Mouse (Mus musculus) kidney, embryonic 16.5 days (tissue): ENCODE measurements around the gene Galnt10. TPM values are rescaled to one million over a fixed set of nuclear protein-coding genes. Genes with fewer than 3 reads are reported as not detected.

Experiments used
- ATAC-seq: fragments of 200-750 bp; cut with Nextera tagmentation; 2 replicates; pipeline ENCODE4 v1.8.0; 2017; ENCODE audit warnings: moderate TSS enrichment; ENCODE audit not compliant: low FRiP score, low TSS enrichment
- H3K27ac ChIP-seq: fragments of 300-500 bp; sonication (generic); 2 replicates; pipeline ENCODE4 v1.5.1; 2014; ENCODE audit warnings: low read length
- H3K27me3 ChIP-seq: fragments of 300-500 bp; sonication (generic); 2 replicates; pipeline ENCODE4 v1.6.1; 2014; ENCODE audit warnings: low read length, control low read depth, mixed read lengths; ENCODE audit not compliant: insufficient read depth
- H3K36me3 ChIP-seq: fragments of 300-500 bp; sonication (generic); 2 replicates; pipeline ENCODE4 v1.6.1; 2014; ENCODE audit warnings: low read length, control low read depth, mixed read lengths; ENCODE audit not compliant: insufficient read depth
- H3K4me1 ChIP-seq: fragments of 300-500 bp; sonication (generic); 2 replicates; pipeline ENCODE4 v1.6.1; 2014; ENCODE audit warnings: low read length, control low read depth, mixed read lengths; ENCODE audit not compliant: insufficient read depth
- H3K4me2 ChIP-seq: fragments of 300-500 bp; sonication (generic); replicated peaks from 2 replicates; pipeline ENCODE4 v1.6.1; 2014; ENCODE audit warnings: low read depth, low read length
- H3K4me3 ChIP-seq: fragments of 300-500 bp; sonication (generic); 2 replicates; pipeline ENCODE4 v1.5.1; 2014; ENCODE audit warnings: mild to moderate bottlenecking, low read length
- H3K9ac ChIP-seq: fragments of 300-500 bp; sonication (generic); replicated peaks from 2 replicates; pipeline ENCODE4 v1.6.1; 2014; ENCODE audit warnings: low read length
- H3K9me3 ChIP-seq: fragments of 300-500 bp; sonication (generic); 2 replicates; pipeline ENCODE4 v1.6.1; 2016; ENCODE audit warnings: low read length, control low read depth
- WGBS: fragments of 180-500 bp; shearing (Covaris S2); extraction: QIAGEN DNeasy Blood & Tissue Kit; methylation state at CpG from one replicate; pipeline ENCODE4 v1.1.7; 2014; 5-methylcytosine and 5-hydroxymethylcytosine counted together
- polyA plus RNA-seq: library from polyadenylated mRNA; unstranded; fragments of >200 nt; fragmentation: Nextera tagmentation; extraction: Ambion mirVana; gene quantifications from 2 replicates; pipeline ENCODE4 v1.2.1, GENCODE M21; 2015

The Galnt10 gene
- polyA plus RNA-seq, 1 experiment from 2014 or later, result 23.6 TPM

DNA sequence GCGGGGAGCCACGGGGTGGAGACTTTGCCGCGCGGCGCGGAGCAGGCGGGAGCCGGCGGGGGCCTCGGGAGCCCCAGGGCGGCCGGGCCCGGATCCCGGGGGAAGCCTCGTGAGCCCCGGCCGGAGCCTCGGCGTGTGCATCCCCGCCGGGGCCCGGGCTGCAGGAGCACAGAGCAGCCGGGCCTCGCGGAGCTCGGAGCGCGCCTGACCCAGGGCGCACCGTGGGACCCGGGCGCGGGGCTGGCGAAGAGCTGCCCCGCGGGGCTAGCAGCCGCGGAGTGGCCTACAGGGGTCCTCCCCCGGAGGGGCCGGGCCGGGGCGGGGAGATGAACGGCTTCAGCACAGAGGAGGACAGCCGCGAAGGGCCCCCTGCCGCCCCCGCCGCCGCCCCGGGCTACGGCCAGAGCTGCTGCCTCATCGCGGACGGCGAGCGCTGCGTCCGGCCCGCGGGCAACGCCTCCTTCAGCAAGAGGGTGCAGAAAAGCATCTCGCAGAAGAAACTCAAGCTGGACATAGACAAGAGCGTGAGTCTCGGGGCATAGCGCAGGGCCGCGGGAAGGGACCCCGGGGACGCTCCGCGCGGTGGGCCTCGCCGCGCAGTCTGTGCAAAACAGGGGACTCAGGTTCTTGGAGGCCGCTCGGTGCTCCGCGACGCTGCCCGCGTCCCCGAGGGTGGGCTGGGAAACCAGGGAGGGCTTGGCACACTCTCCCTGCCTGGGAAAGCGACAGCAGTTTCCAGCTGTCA lies 156.7 kb downstream of the Galnt10 start:
- Histone ChIP-seq H3K4me2 (peak overlapping the region; percentile 96), H3K4me3 (peak overlapping the region; percentile 86), H3K27ac (0 out of 2 replicates have a peak overlapping the region, but pooled peaks have one; percentile 45), H3K4me1 (peaks cover 22% of the 10 kb centered on the region), H3K9ac (peak overlapping the region; percentile 89), H3K9me3 (no peaks in the 10 kb centered on the region), H3K36me3 (no peaks in the 10 kb centered on the region), H3K27me3 (no peaks in the 10 kb centered on the region)
- under 1% methylated on average over 84 of the region's 85 CpGs for WGBS
- ATAC-seq, result peak; percentile 82

DNA sequence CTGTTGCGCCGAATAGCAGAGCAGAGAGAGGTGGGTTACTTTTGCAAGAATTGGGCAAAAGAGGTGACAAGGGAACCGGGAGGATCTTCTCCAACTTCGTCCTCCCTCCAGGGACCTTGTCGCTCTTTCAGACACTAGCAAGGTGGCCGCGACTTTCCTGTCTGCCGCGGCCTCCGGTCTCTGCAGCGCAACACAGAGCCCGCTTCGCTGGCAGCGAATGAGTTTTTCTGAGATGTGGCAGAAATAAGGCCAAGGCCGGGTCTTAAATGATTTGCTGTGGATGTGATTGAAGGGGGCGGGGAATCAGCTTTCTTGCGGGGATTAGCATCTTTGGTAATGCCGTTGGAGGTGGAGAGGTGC lies 157.2 kb downstream of the Galnt10 start:
- H3K4me3 ChIP-seq, result peak overlapping the region; percentile 86
- peak overlapping the region; percentile 89 for H3K9ac ChIP-seq
- 0 out of 2 replicates have a peak overlapping the region, but pooled peaks have one; percentile 25 for H3K27ac ChIP-seq
- H3K36me3 ChIP-seq, result no peaks in the 10 kb centered on the region
- under 1% methylated on average over 18 of the region's 18 CpGs for WGBS
- H3K9me3 ChIP-seq, result no peaks in the 10 kb centered on the region
- no peaks in the 10 kb centered on the region for H3K27me3 ChIP-seq
- peaks cover 22% of the 10 kb centered on the region for H3K4me1 ChIP-seq
- ATAC-seq, result no peak
- peak overlapping the region; percentile 96 for H3K4me2 ChIP-seq

DNA sequence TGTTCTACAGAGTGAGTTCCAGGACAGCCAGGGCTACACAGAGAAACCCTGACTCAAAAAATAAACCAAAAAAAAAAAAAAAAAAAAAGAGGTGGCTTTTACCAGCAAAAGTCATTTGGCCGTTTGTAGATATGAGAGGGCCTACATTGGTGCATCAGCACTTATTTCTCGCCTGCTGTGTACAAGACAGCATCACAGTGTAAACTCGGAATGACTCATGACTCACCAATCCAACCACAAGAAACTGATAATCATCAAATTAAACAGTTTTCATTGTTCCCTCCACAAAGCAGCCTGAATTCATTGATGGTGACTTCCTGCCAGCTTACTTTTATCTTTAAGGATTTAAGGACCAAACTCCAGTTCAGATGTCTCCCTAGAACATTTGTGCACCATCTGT lies 159.8 kb downstream of the Galnt10 start:
- Histone ChIP-seq H3K27me3 (no peaks in the 10 kb centered on the region), H3K4me3 (no peak overlapping the region), H3K9me3 (no peaks in the 10 kb centered on the region), H3K36me3 (peaks cover 9% of the 10 kb centered on the region), H3K27ac (no peak overlapping the region), H3K9ac (no peak overlapping the region), H3K4me2 (no peak overlapping the region), H3K4me1 (peaks cover 19% of the 10 kb centered on the region)
- ATAC-seq, result no peak
- WGBS, result 78% methylated on average over 3 of the region's 3 CpGs

DNA sequence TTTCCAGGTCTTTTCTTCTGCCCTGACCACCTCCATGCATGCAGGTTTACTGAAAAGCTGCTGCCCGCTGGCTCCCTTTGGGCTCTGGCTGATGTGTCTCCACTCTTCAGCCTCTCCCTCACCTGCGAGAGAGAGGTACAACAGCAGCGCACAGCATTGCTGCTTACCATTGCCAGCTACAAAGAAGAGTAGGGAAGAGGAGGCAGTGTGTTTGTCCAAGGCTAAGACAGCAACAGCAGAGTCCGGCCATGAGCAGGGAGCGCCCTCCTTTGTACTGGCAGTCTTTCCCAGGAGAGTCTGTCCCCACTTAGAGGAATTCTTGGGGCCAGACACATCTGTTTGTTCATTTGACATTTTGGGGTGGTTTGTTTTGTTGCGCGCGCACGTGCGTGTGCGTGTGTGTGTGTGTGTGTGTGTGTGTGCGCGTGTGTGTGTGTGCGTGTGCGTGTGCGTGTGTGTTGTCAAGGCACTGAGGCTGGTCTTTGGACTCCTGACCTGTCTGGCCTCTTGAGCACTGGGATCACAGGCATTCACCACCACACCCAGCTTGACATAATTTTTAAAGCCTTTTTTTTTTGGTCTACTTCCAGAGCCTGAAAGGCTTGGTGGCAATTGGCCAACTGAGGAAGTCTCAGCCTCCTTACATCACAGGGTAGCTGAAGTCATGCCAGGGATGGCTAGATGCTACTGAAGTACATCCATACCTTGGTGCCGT lies 163.9 kb downstream of the Galnt10 start:
- Histone ChIP-seq H3K27me3 (no peaks in the 10 kb centered on the region), H3K36me3 (peaks cover 28% of the 10 kb centered on the region), H3K4me1 (no peaks in the 10 kb centered on the region), H3K4me3 (no peak overlapping the region), H3K9me3 (no peaks in the 10 kb centered on the region), H3K27ac (no peak overlapping the region), H3K9ac (no peak overlapping the region), H3K4me2 (no peak overlapping the region)
- WGBS, result 96% methylated on average over 17 of the region's 17 CpGs
- no peak for ATAC-seq

DNA sequence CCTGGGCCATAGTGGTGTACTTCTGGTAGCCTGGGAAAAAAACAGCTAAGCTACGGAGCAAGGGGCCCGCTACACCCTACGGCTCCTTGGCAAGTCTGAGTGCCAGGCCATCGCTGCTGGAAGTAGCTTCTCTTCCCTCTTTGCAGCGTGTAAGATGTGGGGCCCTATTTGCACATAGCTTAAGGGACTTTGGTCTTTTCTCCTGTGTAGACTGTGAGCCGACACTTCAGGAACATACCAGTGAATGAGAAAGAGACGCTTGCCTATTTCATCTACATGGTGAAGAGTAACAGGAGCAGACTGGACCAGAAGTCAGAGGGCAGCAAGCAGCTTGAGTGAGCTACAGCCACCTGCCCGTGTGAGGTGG lies 164.5 kb downstream of the Galnt10 start:
- no peak for ATAC-seq
- H3K4me3 ChIP-seq, result no peak overlapping the region
- WGBS, result 93% methylated on average over 8 of the region's 8 CpGs
- no peaks in the 10 kb centered on the region for H3K27me3 ChIP-seq
- no peaks in the 10 kb centered on the region for H3K9me3 ChIP-seq
- no peaks in the 10 kb centered on the region for H3K4me1 ChIP-seq
- no peak overlapping the region for H3K27ac ChIP-seq
- H3K36me3 ChIP-seq, result peaks cover 28% of the 10 kb centered on the region
- no peak overlapping the region for H3K4me2 ChIP-seq
- no peak overlapping the region for H3K9ac ChIP-seq

DNA sequence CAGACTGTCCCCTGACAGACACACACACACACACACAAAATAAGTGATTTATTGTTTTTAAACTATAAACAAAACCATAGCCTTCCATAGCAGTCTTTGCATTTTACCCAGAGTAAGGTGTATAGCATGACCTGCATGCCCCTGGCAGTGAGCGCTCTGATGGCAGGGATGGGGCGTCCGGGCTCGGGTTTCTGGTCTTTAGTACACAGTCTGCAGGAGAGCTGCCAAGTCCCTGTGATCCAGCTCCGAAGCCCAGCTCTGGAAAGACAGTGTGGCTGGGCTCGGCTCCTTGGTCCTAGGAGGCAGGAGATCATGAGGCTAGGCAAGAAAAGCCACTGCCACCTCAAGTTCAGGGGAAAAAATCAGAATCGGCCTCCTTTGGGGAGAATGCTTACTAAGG lies 165.8 kb downstream of the Galnt10 start:
- WGBS, result 71% methylated on average over 7 of the region's 7 CpGs
- no peak overlapping the region for H3K4me2 ChIP-seq
- no peaks in the 10 kb centered on the region for H3K4me1 ChIP-seq
- H3K27ac ChIP-seq, result no peak overlapping the region
- ATAC-seq, result no peak
- no peaks in the 10 kb centered on the region for H3K27me3 ChIP-seq
- H3K9ac ChIP-seq, result no peak overlapping the region
- H3K4me3 ChIP-seq, result no peak overlapping the region
- H3K9me3 ChIP-seq, result no peaks in the 10 kb centered on the region
- peaks cover 28% of the 10 kb centered on the region for H3K36me3 ChIP-seq

DNA sequence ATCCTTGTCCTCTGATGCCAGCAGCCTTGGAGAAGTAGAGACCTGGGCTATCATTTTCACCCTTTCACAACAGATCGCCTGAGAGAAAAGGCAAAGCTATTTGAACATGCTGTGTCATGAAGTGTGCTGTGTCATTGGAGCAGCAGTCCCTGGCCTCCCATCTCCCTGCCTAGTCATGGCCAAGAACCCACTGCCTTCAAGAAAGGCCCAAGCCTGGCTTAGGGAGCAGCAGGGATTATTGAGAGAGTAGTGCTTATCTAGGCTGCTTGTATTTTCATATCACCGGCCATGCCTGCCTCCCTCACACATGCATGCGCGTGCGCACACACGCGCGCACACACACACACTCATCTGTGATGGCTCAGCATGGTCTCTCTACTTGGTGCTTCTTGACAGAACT lies 167.0 kb downstream of the Galnt10 start:
- WGBS, result 91% methylated on average over 8 of the region's 8 CpGs
- no peaks in the 10 kb centered on the region; the same call in 1 of the 2 replicates for H3K4me1 ChIP-seq
- H3K36me3 ChIP-seq, result peaks cover 28% of the 10 kb centered on the region
- H3K27me3 ChIP-seq, result no peaks in the 10 kb centered on the region
- no peak overlapping the region for H3K4me2 ChIP-seq
- ATAC-seq, result no peak; the same call in 1 of the 2 replicates
- no peak overlapping the region for H3K27ac ChIP-seq
- H3K4me3 ChIP-seq, result no peak overlapping the region
- H3K9me3 ChIP-seq, result no peaks in the 10 kb centered on the region
- no peak overlapping the region for H3K9ac ChIP-seq

DNA sequence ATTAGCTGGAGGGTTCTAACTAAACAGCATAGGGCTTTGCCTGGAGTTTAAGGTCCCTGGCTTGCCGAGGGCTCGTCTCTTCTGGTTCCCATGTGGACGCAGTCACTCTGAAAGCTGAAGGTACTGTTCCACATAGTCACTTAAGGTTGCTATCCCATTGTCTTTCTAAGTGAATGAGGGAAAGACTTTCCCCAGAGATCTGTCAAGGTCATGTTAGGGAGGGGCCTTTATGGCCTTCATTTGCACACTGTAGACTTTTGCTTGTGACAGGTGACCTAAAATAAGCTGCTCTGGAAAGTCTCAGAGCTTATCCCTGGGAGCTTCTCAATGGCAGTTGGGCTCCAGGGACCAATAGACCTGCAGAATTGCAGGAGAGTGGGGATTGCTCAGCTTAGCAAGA lies 168.4 kb downstream of the Galnt10 start:
- WGBS, result 97% methylated on average over 3 of the region's 3 CpGs
- Histone ChIP-seq H3K9ac (no peak overlapping the region), H3K9me3 (0 out of 2 replicates have a peak, but pooled peaks cover 2% of the 10 kb centered on the region), H3K4me2 (no peak overlapping the region), H3K27ac (no peak overlapping the region), H3K27me3 (no peaks in the 10 kb centered on the region), H3K4me3 (no peak overlapping the region), H3K4me1 (peaks cover 3% of the 10 kb centered on the region; the same call in 1 of the 2 replicates), H3K36me3 (peaks cover 23% of the 10 kb centered on the region)
- ATAC-seq, result no peak

DNA sequence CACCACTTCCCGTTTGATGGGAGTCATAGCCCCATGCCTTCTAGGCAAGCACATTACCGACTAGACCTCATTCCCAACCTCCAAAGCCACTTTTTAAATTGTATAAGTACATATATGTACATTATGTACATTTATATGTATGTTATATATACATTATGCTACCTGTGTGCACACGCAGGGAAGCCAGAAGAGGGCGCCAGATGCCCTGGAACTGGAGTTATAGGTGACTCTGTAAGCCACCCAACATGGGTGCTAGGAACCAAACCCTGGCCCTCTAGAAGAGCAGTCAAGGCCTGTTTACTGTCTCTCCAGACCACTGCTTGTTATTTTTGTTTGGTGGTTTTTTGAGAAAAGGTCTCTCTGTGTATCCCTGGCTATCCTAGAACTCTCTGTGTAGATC lies 172.9 kb downstream of the Galnt10 start:
- Histone ChIP-seq H3K27me3 (no peaks in the 10 kb centered on the region), H3K9me3 (0 out of 2 replicates have a peak, but pooled peaks cover 2% of the 10 kb centered on the region), H3K4me2 (no peak overlapping the region), H3K4me1 (peaks cover 3% of the 10 kb centered on the region; the same call in 1 of the 2 replicates), H3K9ac (no peak overlapping the region), H3K27ac (no peak overlapping the region), H3K4me3 (no peak overlapping the region), H3K36me3 (peaks cover 2% of the 10 kb centered on the region; the same call in 1 of the 2 replicates)
- ATAC-seq, result no peak
- 88% methylated on average over 4 of the region's 4 CpGs for WGBS
